10 mouse cellular contexts compared by ENCODE assay signal in the genomic region with DNA sequence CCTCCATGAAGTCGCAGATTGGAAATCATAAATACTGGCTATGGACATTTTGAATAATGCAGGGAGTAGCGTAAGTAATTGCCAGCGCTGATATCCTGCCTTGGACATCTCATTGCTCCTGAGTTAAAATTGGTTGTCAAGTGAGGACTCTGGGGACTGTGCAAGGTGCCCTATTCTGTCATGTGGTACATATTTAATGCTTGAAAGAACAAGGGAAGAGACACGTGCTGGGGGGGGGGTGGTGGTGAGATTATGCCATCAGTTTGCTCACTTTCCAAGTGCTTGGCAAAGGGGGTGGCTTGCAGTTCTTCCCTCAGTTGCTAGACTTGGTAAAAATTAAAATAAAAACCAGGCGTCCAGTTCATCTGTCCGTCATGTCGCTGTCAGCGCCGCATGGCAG.
A peak's percentile ranks its signal among the peaks of the same experiment; 100 is the strongest.
DNase-seq lines count a peak whose midpoint lies in the region; ATAC-seq and TF ChIP-seq lines count a peak whose summit lies in the region.
"Had no signal": no experiment of that assay in that cellular context is flagged by ENCODE, and none has a peak within 500 bp of the region (broad histone marks: within the 10 kb centered on the region; RNA-seq: fewer than 3 reads in every experiment).

No protein-coding gene starts in this region.

- H3K36me3 ChIP-seq in heart, embryonic 15.5 days, result no peaks in the 10 kb centered on the region
- no peaks in the 10 kb centered on the region for H3K36me3 ChIP-seq in heart, adult 2 months (ENCODE audit: control insufficient read depth, insufficient read depth, low read length)
- no peaks in the 10 kb centered on the region for H3K36me3 ChIP-seq in forebrain, embryonic 10.5 days (replicated peaks)
- no peaks in the 10 kb centered on the region for H3K36me3 ChIP-seq in hindbrain, embryonic 16.5 days (ENCODE audit: control insufficient read depth, insufficient read depth, low read length)
- no peaks in the 10 kb centered on the region for H3K36me3 ChIP-seq in neural tube, embryonic 11.5 days (ENCODE audit: control insufficient read depth, insufficient read depth, low read length)
- H3K36me3 ChIP-seq: liver, embryonic 12.5 days had no signal

- peaks cover 4% of the 10 kb centered on the region; the same call in 1 of the 2 replicates for H3K4me1 ChIP-seq in heart, embryonic 15.5 days (replicated peaks)
- H3K4me1 ChIP-seq in heart, adult 2 months (ENCODE audit: control insufficient read depth, insufficient read depth, low read length), result no peaks in the 10 kb centered on the region
- peaks cover 17% of the 10 kb centered on the region for H3K4me1 ChIP-seq in forebrain, embryonic 10.5 days
- peaks cover 8% of the 10 kb centered on the region for H3K4me1 ChIP-seq in hindbrain, embryonic 16.5 days (ENCODE audit: control insufficient read depth, insufficient read depth, low read depth, low read length)
- no peaks in the 10 kb centered on the region; the same call in 1 of the 2 replicates for H3K4me1 ChIP-seq in neural tube, embryonic 11.5 days (ENCODE audit: control insufficient read depth, insufficient read depth, low read length)
- H3K4me1 ChIP-seq: liver, embryonic 12.5 days had no signal

- no peak for DNase-seq in heart, adult 2 months
- no peak for DNase-seq in forebrain, embryonic 10.5 days (ENCODE audit: extremely low spot score, low spot score)
- DNase-seq in neural tube, embryonic 11.5 days (ENCODE audit: low spot score), result no peak
- no peak for DNase-seq in frontal cortex, postnatal 36 days (ENCODE audit: low spot score in 2 of 2)
- DNase-seq in thymus, postnatal 25 days, result no peak
- DNase-seq in thymus, postnatal 10 days (ENCODE audit: low spot score in 2 of 2), result no peak
- DNase-seq: thymus, adult 2 months had no signal

- TF ChIP-seq POLR2A in heart, adult 2 months (IDR thresholded peaks at IDR 0.05; ENCODE audit: insufficient read depth, low read depth, low read length), result no peak

- H3K4me2 ChIP-seq in heart, embryonic 15.5 days, result peak overlapping the region; percentile 54
- peak overlapping the region; percentile 71 for H3K4me2 ChIP-seq in hindbrain, embryonic 16.5 days (ENCODE audit: low read length)
- peak overlapping the region; percentile 71 for H3K4me2 ChIP-seq in neural tube, embryonic 11.5 days (ENCODE audit: low read depth)

- no peak for TF ChIP-seq CTCF in heart, adult 2 months (IDR thresholded peaks at IDR 0.05)

- peak overlapping the region; percentile 30; the same call in 1 of the 2 replicates for H3K4me3 ChIP-seq in heart, embryonic 15.5 days
- H3K4me3 ChIP-seq in heart, adult 2 months, result no peak overlapping the region
- peak overlapping the region; percentile 56 for H3K4me3 ChIP-seq in forebrain, embryonic 10.5 days
- H3K4me3 ChIP-seq in hindbrain, embryonic 16.5 days (ENCODE audit: low read length), result peak overlapping the region; percentile 53
- H3K4me3 ChIP-seq in neural tube, embryonic 11.5 days (ENCODE audit: low read depth, low read length), result no peak overlapping the region; the same call in 1 of the 2 replicates
- H3K4me3 ChIP-seq: liver, embryonic 12.5 days had no signal

- 37% methylated on average over 9 of the region's 9 CpGs for WGBS in heart, embryonic 15.5 days
- 35% methylated on average over 9 of the region's 9 CpGs for WGBS in heart, adult 2 months
- WGBS in forebrain, embryonic 10.5 days, result 30% methylated on average over 9 of the region's 9 CpGs
- WGBS in hindbrain, embryonic 16.5 days, result 15% methylated on average over 9 of the region's 9 CpGs
- WGBS in neural tube, embryonic 11.5 days, result 27% methylated on average over 9 of the region's 9 CpGs

- TF ChIP-seq EP300 in heart, adult 2 months (IDR thresholded peaks at IDR 0.05; ENCODE audit: insufficient read depth, low read depth, low read length), result no peak

- intact Hi-C loops in heart, adult 2 months (cut with DNase I), result no loop called here

- ATAC-seq in heart, embryonic 15.5 days (replicated peaks; ENCODE audit: insufficient number of reproducible peaks, insufficient read depth, low FRiP score, low read depth), result no peak
- peak; percentile 54; the same call in 1 of the 2 replicates for ATAC-seq in hindbrain, embryonic 16.5 days
- ATAC-seq in neural tube, embryonic 11.5 days (ENCODE audit: insufficient read depth, low FRiP score, low TSS enrichment), result peak; percentile 32; the same call in 1 of the 2 replicates
- ATAC-seq: liver, embryonic 12.5 days had no signal

- H3K27me3 ChIP-seq in heart, embryonic 15.5 days, result peaks cover 36% of the 10 kb centered on the region
- H3K27me3 ChIP-seq in heart, adult 2 months (ENCODE audit: control insufficient read depth, insufficient read depth, low read length), result no peaks in the 10 kb centered on the region; the same call in 1 of the 2 replicates
- peaks cover 53% of the 10 kb centered on the region for H3K27me3 ChIP-seq in forebrain, embryonic 10.5 days (ENCODE audit: poor library complexity, severe bottlenecking)
- no peaks in the 10 kb centered on the region for H3K27me3 ChIP-seq in hindbrain, embryonic 16.5 days (replicated peaks; ENCODE audit: control insufficient read depth, insufficient read depth, low read length)
- peaks cover 24% of the 10 kb centered on the region for H3K27me3 ChIP-seq in neural tube, embryonic 11.5 days (ENCODE audit: control insufficient read depth, insufficient read depth, low read length)

- H3K9ac ChIP-seq in heart, embryonic 15.5 days, result no peak overlapping the region
- H3K9ac ChIP-seq in heart, adult 2 months (ENCODE audit: low read depth, low read length), result no peak overlapping the region
- H3K9ac ChIP-seq in hindbrain, embryonic 16.5 days (ENCODE audit: low read depth, low read length), result peak overlapping the region; percentile 72
- H3K9ac ChIP-seq in neural tube, embryonic 11.5 days (ENCODE audit: low read length), result peak overlapping the region; percentile 50; the same call in 1 of the 2 replicates
- H3K9ac ChIP-seq: liver, embryonic 12.5 days had no signal

- H3K27ac ChIP-seq in heart, embryonic 15.5 days, result no peak overlapping the region
- no peak overlapping the region for H3K27ac ChIP-seq in heart, adult 2 months
- peak overlapping the region; percentile 75 for H3K27ac ChIP-seq in forebrain, embryonic 10.5 days
- H3K27ac ChIP-seq in hindbrain, embryonic 16.5 days (ENCODE audit: low read depth, low read length), result peak overlapping the region; percentile 80
- H3K27ac ChIP-seq in neural tube, embryonic 11.5 days (ENCODE audit: low read depth, low read length), result no peak overlapping the region
- H3K27ac ChIP-seq: liver, embryonic 12.5 days had no signal

- H3K9me3 ChIP-seq in heart, embryonic 15.5 days (replicated peaks), result no peaks in the 10 kb centered on the region
- H3K9me3 ChIP-seq in forebrain, embryonic 10.5 days, result no peaks in the 10 kb centered on the region
- no peaks in the 10 kb centered on the region for H3K9me3 ChIP-seq in hindbrain, embryonic 16.5 days (ENCODE audit: control insufficient read depth, low read length)
- H3K9me3 ChIP-seq in neural tube, embryonic 11.5 days (ENCODE audit: control insufficient read depth, low read length), result no peaks in the 10 kb centered on the region
- H3K9me3 ChIP-seq: liver, embryonic 12.5 days had no signal

- no peaks in the 10 kb centered on the region for H3K79me2 ChIP-seq in heart, adult 2 months (replicated peaks; ENCODE audit: control insufficient read depth, insufficient read depth, low read length)

Comparison
In these comparisons a context has a peak if more than half of its experiments do, and no peak if none do; other contexts are left out.
1. H3K4me3 ChIP-seq: peak in heart, embryonic 15.5 days (single experiment), forebrain, embryonic 10.5 days (single experiment) and hindbrain, embryonic 16.5 days (single experiment); none in heart, adult 2 months (single experiment) and neural tube, embryonic 11.5 days (single experiment).
2. H3K27ac ChIP-seq: peak in forebrain, embryonic 10.5 days (single experiment) and hindbrain, embryonic 16.5 days (single experiment); none in heart, embryonic 15.5 days (single experiment), heart, adult 2 months (single experiment) and neural tube, embryonic 11.5 days (single experiment).
3. H3K9ac ChIP-seq: peak in hindbrain, embryonic 16.5 days (single experiment) and neural tube, embryonic 11.5 days (single experiment); none in heart, embryonic 15.5 days (single experiment) and heart, adult 2 months (single experiment).
4. Peak in every context shown above with its lines, with median percentiles within 50 percentile points of each other: H3K4me2 ChIP-seq.